Mouse (Mus musculus) brain, embryonic 14.5 days (tissue): Measurements from ENCODE around the gene Dlg1.

Experiments
- CTCF ChIP-seq: fragments of 200-500 bp; IDR thresholded peaks from 2 replicates; pipeline ENCODE4 v1.5.1; 2012; ENCODE audit warnings: inconsistent platforms, mild to moderate bottlenecking, moderate library complexity, borderline replicate concordance; ENCODE audit not compliant: insufficient read depth, insufficient read length; ENCODE audit errors: extremely low read depth
- POLR2A ChIP-seq: fragments of 200-500 bp; IDR thresholded peaks from 2 replicates; pipeline ENCODE4 v1.6.1; 2012; ENCODE audit warnings: mild to moderate bottlenecking, inconsistent platforms, borderline replicate concordance; ENCODE audit not compliant: poor library complexity, insufficient read depth, insufficient read length, severe bottlenecking; ENCODE audit errors: extremely low read depth

- TF ChIP-seq CTCF (no peak), POLR2A (no peak)
Measured at GRCm38 (mm10) chr16:31740704-31741103, 77.5 kb downstream of the Dlg1 start.
